Mouse (Mus musculus): ENCODE data around the gene Srd5a3.

- TF ChIP-seq POLR2A (IDR thresholded peaks at IDR 0.05; ENCODE audit: low read depth, low read length) (no peak), CTCF (IDR thresholded peaks at IDR 0.05; ENCODE audit: borderline replicate concordance, insufficient read depth, low read length) (no peak)
Observed at GRCm38 (mm10) chr5:76111173-76111572, 28.9 kb upstream of the Srd5a3 start.

All from embryonic fibroblast, embryonic 13.5 days (primary cell).